Mouse (Mus musculus): ENCODE results near the gene Aldh16a1.

- TF ChIP-seq CTCF (IDR thresholded peaks at IDR 0.05; ENCODE audit: low read depth, low read length) (no peak), EP300 (IDR thresholded peaks at IDR 0.05; ENCODE audit: insufficient read depth, low read depth, low read length) (no peak), POLR2A (IDR thresholded peaks at IDR 0.05; ENCODE audit: insufficient read depth, low read length) (no peak)
Observed at GRCm38 (mm10) chr7:45129318-45129717, 25.1 kb downstream of the Aldh16a1 start.
